Mouse (Mus musculus) testis, adult 2 months (tissue): ENCODE data around the gene Cfap74.

Experiments
- CTCF ChIP-seq: fragments of 200-500 bp; IDR thresholded peaks from 2 replicates; pipeline ENCODE4 v1.5.1; 2012; ENCODE audit warnings: low read depth, mild to moderate bottlenecking, inconsistent platforms, low read length, moderate library complexity; ENCODE audit not compliant: control insufficient read depth, insufficient read depth, insufficient replicate concordance
- POLR2A ChIP-seq: fragments of 200-500 bp; IDR thresholded peaks from 2 replicates; pipeline ENCODE4 v1.6.1; 2012; ENCODE audit warnings: low read depth, mild to moderate bottlenecking, inconsistent platforms, low read length, moderate library complexity; ENCODE audit not compliant: control insufficient read depth

- TF ChIP-seq CTCF: no peak
- no peak for TF ChIP-seq POLR2A
Measured at GRCm38 (mm10) chr4:155497963-155498362, 89.0 kb downstream of the Cfap74 start.
